Mouse (Mus musculus) midbrain, embryonic 16.5 days (tissue): ENCODE results near the gene Gm20388. TPM values are rescaled to one million over a fixed set of nuclear protein-coding genes. Genes with fewer than 3 reads are reported as not detected.

Experiments
- ATAC-seq: fragments of 200-750 bp; cut with Nextera tagmentation; 2 replicates; pipeline ENCODE4 v1.8.0; 2017; ENCODE audit warnings: moderate TSS enrichment
- H3K27ac ChIP-seq: fragments of 300-500 bp; sonication (generic); 2 replicates; pipeline ENCODE4 v1.5.1; 2014; ENCODE audit warnings: mild to moderate bottlenecking, low read length, mixed read lengths
- H3K27me3 ChIP-seq: fragments of 300-500 bp; sonication (generic); 2 replicates; pipeline ENCODE4 v1.6.1; 2014; ENCODE audit warnings: low read depth, low read length, mixed read lengths; ENCODE audit not compliant: control insufficient read depth, insufficient read depth
- H3K36me3 ChIP-seq: fragments of 300-500 bp; sonication (generic); 2 replicates; pipeline ENCODE4 v1.6.1; 2014; ENCODE audit warnings: mild to moderate bottlenecking, low read length, moderate library complexity, mixed read lengths; ENCODE audit not compliant: control insufficient read depth, insufficient read depth
- H3K4me1 ChIP-seq: fragments of 300-500 bp; sonication (generic); 2 replicates; pipeline ENCODE4 v1.6.1; 2014; ENCODE audit warnings: mild to moderate bottlenecking, low read length, mixed read lengths; ENCODE audit not compliant: control insufficient read depth, insufficient read depth
- H3K4me2 ChIP-seq: fragments of 300-500 bp; sonication (generic); 2 replicates; pipeline ENCODE4 v1.6.1; 2014; ENCODE audit warnings: mild to moderate bottlenecking, low read length, mixed read lengths
- H3K4me3 ChIP-seq: fragments of 300-500 bp; sonication (generic); 2 replicates; pipeline ENCODE4 v1.5.1; 2014; ENCODE audit warnings: low read depth, mild to moderate bottlenecking, low read length, moderate library complexity, mixed read lengths
- H3K9ac ChIP-seq: fragments of 300-500 bp; sonication (generic); 2 replicates; pipeline ENCODE4 v1.6.1; 2014; ENCODE audit warnings: low read depth, low read length, mixed read lengths
- H3K9me3 ChIP-seq: fragments of 300-500 bp; sonication (generic); replicated peaks from 2 replicates; pipeline ENCODE4 v1.6.1; 2014; ENCODE audit warnings: mild to moderate bottlenecking, low read length, mixed read lengths; ENCODE audit not compliant: control insufficient read depth, poor library complexity, severe bottlenecking
- WGBS: fragments of 180-500 bp; shearing (Covaris S2); extraction: QIAGEN DNeasy Blood & Tissue Kit; methylation state at CpG from one replicate; pipeline ENCODE4 v1.1.7; 2014; 5-methylcytosine and 5-hydroxymethylcytosine counted together
- polyA plus RNA-seq: library from polyadenylated mRNA; unstranded; fragments of >200 nt; fragmentation: Nextera tagmentation; extraction: Ambion mirVana; gene quantifications from 2 replicates; pipeline ENCODE4 v1.2.1, GENCODE M21; 2015

Gene Gm20388
- polyA plus RNA-seq, 1 experiment from 2014 or later = 7.5 TPM

- no peaks in the 10 kb centered on the region for H3K36me3 ChIP-seq
- H3K27me3 ChIP-seq = no peaks in the 10 kb centered on the region
- H3K4me2 ChIP-seq = no peak overlapping the region
- H3K4me1 ChIP-seq = peaks cover 25% of the 10 kb centered on the region
- H3K27ac ChIP-seq = no peak overlapping the region
- ATAC-seq = no peak
- H3K9me3 ChIP-seq = no peaks in the 10 kb centered on the region
- 73% methylated on average over 2 of the region's 2 CpGs for WGBS
- H3K4me3 ChIP-seq = no peak overlapping the region
- H3K9ac ChIP-seq = no peak overlapping the region
Observed at GRCm38 (mm10) chr8:124229883-124230282, 4319.2 kb downstream of the Gm20388 start.

- peak overlapping the region; percentile 72 for H3K27ac ChIP-seq
- H3K9ac ChIP-seq = peak overlapping the region; percentile 58
- no peaks in the 10 kb centered on the region for H3K27me3 ChIP-seq
- WGBS = 55% methylated on average over 8 of the region's 8 CpGs
- peaks cover 26% of the 10 kb centered on the region for H3K4me1 ChIP-seq
- peak overlapping the region; percentile 84 for H3K4me3 ChIP-seq
- peak overlapping the region; percentile 92 for H3K4me2 ChIP-seq
- no peak; the same call in 1 of the 2 replicates for ATAC-seq
- H3K36me3 ChIP-seq = no peaks in the 10 kb centered on the region
- H3K9me3 ChIP-seq = no peaks in the 10 kb centered on the region
Observed at GRCm38 (mm10) chr8:124230496-124231175, 4320.0 kb downstream of the Gm20388 start.

GRCm38 (mm10) chr8:124231176-124231484 is 4320.5 kb downstream of the Gm20388 start, which contains the start of gene Galnt2:
Gene Galnt2, plus strand, starts transcription at chr8:124231391.
- Histone ChIP-seq H3K4me1 (peaks cover 29% of the 10 kb centered on the region), H3K9ac (peak within 1 kb of the TSS; percentile 86), H3K27me3 (no peaks in the 10 kb centered on the region), H3K4me3 (peak within 1 kb of the TSS; percentile 84), H3K4me2 (peak within 1 kb of the TSS; percentile 92), H3K36me3 (no peaks in the 10 kb centered on the region), H3K27ac (peak within 1 kb of the TSS; percentile 72), H3K9me3 (no peaks in the 10 kb centered on the region)
- 1% methylated on average over 47 of the region's 53 CpGs for WGBS
- peak; percentile 68; the same call in 1 of the 2 replicates for ATAC-seq

- WGBS = under 1% methylated on average over 82 of the region's 83 CpGs
- Histone ChIP-seq H3K36me3 (no peaks in the 10 kb centered on the region), H3K9me3 (no peaks in the 10 kb centered on the region), H3K4me3 (peak overlapping the region; percentile 84), H3K4me1 (peaks cover 29% of the 10 kb centered on the region), H3K27me3 (no peaks in the 10 kb centered on the region), H3K4me2 (peak overlapping the region; percentile 92), H3K9ac (peak overlapping the region; percentile 86), H3K27ac (peak overlapping the region; percentile 72)
- ATAC-seq = peak; percentile 70
Observed at GRCm38 (mm10) chr8:124231485-124232279, 4321.0 kb downstream of the Gm20388 start.

- no peaks in the 10 kb centered on the region for H3K36me3 ChIP-seq
- H3K4me2 ChIP-seq = peak overlapping the region; percentile 92
- no peak for ATAC-seq
- H3K4me1 ChIP-seq = peaks cover 29% of the 10 kb centered on the region
- peak overlapping the region; percentile 86 for H3K9ac ChIP-seq
- peak overlapping the region; percentile 84 for H3K4me3 ChIP-seq
- 5% methylated on average over 18 of the region's 18 CpGs for WGBS
- no peaks in the 10 kb centered on the region for H3K9me3 ChIP-seq
- no peaks in the 10 kb centered on the region for H3K27me3 ChIP-seq
- no peak overlapping the region for H3K27ac ChIP-seq
Observed at GRCm38 (mm10) chr8:124232280-124232600, 4321.6 kb downstream of the Gm20388 start.

- Histone ChIP-seq H3K4me1 (peaks cover 32% of the 10 kb centered on the region), H3K27me3 (no peaks in the 10 kb centered on the region), H3K9me3 (no peaks in the 10 kb centered on the region), H3K9ac (peak overlapping the region; percentile 28; the same call in 1 of the 2 replicates), H3K4me2 (peak overlapping the region; percentile 92), H3K4me3 (no peak overlapping the region), H3K27ac (peak overlapping the region; percentile 35; the same call in 1 of the 2 replicates), H3K36me3 (no peaks in the 10 kb centered on the region)
- ATAC-seq = no peak
- WGBS = 45% methylated on average over 2 of the region's 2 CpGs
Observed at GRCm38 (mm10) chr8:124234496-124234895, 4323.9 kb downstream of the Gm20388 start.

GRCm38 (mm10) chr8:124235536-124235935 is 4324.9 kb downstream of the Gm20388 start:
- ATAC-seq = no peak
- 97% methylated on average over 4 of the region's 4 CpGs for WGBS
- H3K4me1 ChIP-seq = peaks cover 42% of the 10 kb centered on the region

GRCm38 (mm10) chr8:124239350-124239749 is 4328.7 kb downstream of the Gm20388 start:
- Histone ChIP-seq H3K27ac (no peak overlapping the region), H3K4me3 (no peak overlapping the region), H3K4me1 (peaks cover 28% of the 10 kb centered on the region), H3K4me2 (no peak overlapping the region), H3K36me3 (no peaks in the 10 kb centered on the region), H3K9me3 (no peaks in the 10 kb centered on the region; the same call in 1 of the 2 replicates), H3K9ac (no peak overlapping the region), H3K27me3 (no peaks in the 10 kb centered on the region)
- ATAC-seq = no peak
- WGBS = 88% methylated on average over 6 of the region's 6 CpGs

More at GRCm38 (mm10) chr8:124235536-124235935, 4324.9 kb downstream of the Gm20388 start:
- Histone ChIP-seq H3K4me2 (no peak overlapping the region), H3K27me3 (no peaks in the 10 kb centered on the region), H3K36me3 (no peaks in the 10 kb centered on the region), H3K9me3 (no peaks in the 10 kb centered on the region), H3K4me3 (no peak overlapping the region), H3K27ac (no peak overlapping the region), H3K9ac (no peak overlapping the region)

- Histone ChIP-seq H3K9me3 (no peaks in the 10 kb centered on the region; the same call in 1 of the 2 replicates), H3K4me3 (no peak overlapping the region), H3K9ac (0 out of 2 replicates have a peak overlapping the region, but pooled peaks have one; percentile 14), H3K36me3 (no peaks in the 10 kb centered on the region; the same call in 1 of the 2 replicates), H3K4me1 (peaks cover 21% of the 10 kb centered on the region), H3K27me3 (no peaks in the 10 kb centered on the region), H3K27ac (peak overlapping the region; percentile 42; the same call in 1 of the 2 replicates), H3K4me2 (no peak overlapping the region)
- WGBS = 69% methylated on average over 8 of the region's 8 CpGs
- ATAC-seq = no peak
Observed at GRCm38 (mm10) chr8:124240932-124241331, 4330.3 kb downstream of the Gm20388 start.
